Mouse (Mus musculus) ES-E14 (cell line): ENCODE data around the gene Nol4l. TPM values are rescaled to one million over a fixed set of nuclear protein-coding genes. Genes with fewer than 3 reads are reported as not detected.

ENCODE experiments used
- DNase-seq: peaks from one replicate; pipeline ENCODE4 v3.0.0-alpha.2; 2013; ENCODE audit warnings: low read depth, low spot score
- H3K27ac ChIP-seq: 2 replicates; pipeline ENCODE4 v1.5.1; 2012; ENCODE audit warnings: low read depth, mild to moderate bottlenecking, low read length, moderate library complexity, mixed read lengths; ENCODE audit not compliant: poor library complexity, insufficient read depth, severe bottlenecking
- H3K36me3 ChIP-seq: 2 replicates; pipeline ENCODE4 v1.6.1; 2012; ENCODE audit warnings: mild to moderate bottlenecking, low read length, moderate library complexity, mixed read lengths; ENCODE audit not compliant: control insufficient read depth, poor library complexity, insufficient read depth, severe bottlenecking
- H3K4me1 ChIP-seq, 2 experiments: fragments of 150-350 bp in 1 of 2; sonication (generic) in 1 of 2; 2 replicates each; pipeline ENCODE4 v1.6.1; 2012; ENCODE audit warnings: low read length in 2 of 2, mild to moderate bottlenecking in 1 of 2, mixed read lengths in 1 of 2; ENCODE audit not compliant: control insufficient read depth in 2 of 2, insufficient read depth in 2 of 2, poor library complexity in 1 of 2
- H3K4me3 ChIP-seq, 2 experiments: fragments of 150-350 bp in 1 of 2; sonication (generic) in 1 of 2; 2 replicates each; pipeline ENCODE4 v1.5.1; 2012; ENCODE audit warnings: low read length in 2 of 2, low read depth in 1 of 2, mild to moderate bottlenecking in 1 of 2, mixed read lengths in 1 of 2; ENCODE audit not compliant: insufficient read depth in 1 of 2, poor library complexity in 1 of 2, severe bottlenecking in 1 of 2
- H3K9ac ChIP-seq: 2 replicates; pipeline ENCODE4 v1.6.1; 2012; ENCODE audit warnings: low read depth, mild to moderate bottlenecking, low read length, mixed read lengths; ENCODE audit not compliant: poor library complexity, insufficient read depth, severe bottlenecking
- H3K9me3 ChIP-seq: fragments of 150-350 bp; sonication (generic); 2 replicates; pipeline ENCODE4 v1.6.1; 2012; ENCODE audit warnings: low read depth, mild to moderate bottlenecking, low read length; ENCODE audit not compliant: control insufficient read depth, insufficient read depth
- CHD2 ChIP-seq: IDR thresholded peaks from 2 replicates; pipeline ENCODE4 v1.6.1; 2014; ENCODE audit warnings: mild to moderate bottlenecking, low read depth, low read length, inconsistent platforms
- HCFC1 ChIP-seq: IDR thresholded peaks from 2 replicates; pipeline ENCODE4 v1.6.1; 2012; ENCODE audit warnings: low read length, inconsistent platforms, borderline replicate concordance; ENCODE audit not compliant: insufficient read depth
- MAFK ChIP-seq: IDR thresholded peaks from 2 replicates; pipeline ENCODE4 v1.6.1; 2014; ENCODE audit warnings: mild to moderate bottlenecking, low read depth, low read length, inconsistent platforms; ENCODE audit not compliant: insufficient read depth
- ZC3H11A ChIP-seq: IDR thresholded peaks from 2 replicates; pipeline ENCODE4 v1.6.1; 2012; ENCODE audit warnings: low read depth, mild to moderate bottlenecking, inconsistent platforms, low read length, borderline replicate concordance
- ZNF384 ChIP-seq: IDR thresholded peaks from 2 replicates; pipeline ENCODE4 v1.6.1; 2012; ENCODE audit warnings: low read depth, low read length, inconsistent platforms
- in situ Hi-C, 2 experiments: fragments of 600-800 bp; cut with MboI; formaldehyde crosslinking; loops; one replicate each; pipeline ENCODE4 v1.15.1; 2025; ENCODE audit warnings: low sequenced_read_pairs in 2 of 2, inconsistent platforms in 1 of 2; ENCODE audit not compliant: unreplicated experiment in 2 of 2
- total RNA-seq: library from RNA; depleted of rRNA; stranded (reverse); fragments of 300-350 nt; gene quantifications from 2 replicates; pipeline ENCODE4 v1.2.3, GENCODE M21; 2012

Gene Nol4l
- total RNA-seq, 1 experiment, result 3.8 TPM

DNA sequence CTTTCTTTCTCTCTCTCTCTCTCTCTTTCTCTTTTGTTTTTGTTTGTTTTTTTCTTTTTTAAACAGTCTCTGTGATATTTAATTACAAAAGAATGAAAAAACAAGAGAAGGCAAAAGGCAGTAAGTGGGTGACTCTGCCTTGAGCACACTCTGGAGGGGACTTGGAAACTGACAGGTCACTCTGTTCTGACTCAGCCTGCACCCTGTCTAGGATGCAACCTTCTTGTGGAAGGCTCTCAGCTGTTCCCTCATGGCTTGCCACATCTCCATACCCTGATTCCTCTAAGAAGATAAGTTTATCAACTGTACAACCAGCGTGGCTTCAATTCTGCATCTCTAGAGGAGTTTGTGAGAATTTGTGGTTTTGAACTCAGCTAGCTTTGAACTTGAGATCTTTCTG lies 62.4 kb downstream of the Nol4l start:
- in situ Hi-C loops, result no loop called here
- Histone ChIP-seq H3K9ac (no peak overlapping the region), H3K4me1 (peaks cover 0 to 6% of the 10 kb centered on the region in 2 experiments; a peak in 1 of 4 replicates), H3K9me3 (no peaks in the 10 kb centered on the region), H3K36me3 (no peaks in the 10 kb centered on the region), H3K4me3 (no peak overlapping the region), H3K27ac (no peak overlapping the region)
- DNase-seq, result no peak
- no peak for TF ChIP-seq MAFK
- no peak for TF ChIP-seq HCFC1
- no peak for TF ChIP-seq ZNF384
- no peak for TF ChIP-seq CHD2
- no peak for TF ChIP-seq ZC3H11A

GRCm38 (mm10) chr2:153463257-153463656 lies 66.5 kb downstream of the Nol4l start:
- Histone ChIP-seq H3K4me1 (no peaks in the 10 kb centered on the region), H3K9ac (no peak overlapping the region), H3K27ac (no peak overlapping the region), H3K9me3 (no peaks in the 10 kb centered on the region), H3K4me3 (no peak overlapping the region), H3K36me3 (no peaks in the 10 kb centered on the region)
- in situ Hi-C loops, result no loop called here
- no peak for DNase-seq
- TF ChIP-seq CHD2 (no peak), HCFC1 (no peak), ZC3H11A (peak; percentile 28; the same call in 1 of the 2 replicates)

GRCm38 (mm10) chr2:153458022-153458441 lies 71.7 kb downstream of the Nol4l start:
- in situ Hi-C loops, result no loop called here
- DNase-seq, result no peak
- no peaks in the 10 kb centered on the region for H3K9me3 ChIP-seq
- H3K4me1 ChIP-seq, result no peaks in the 10 kb centered on the region
- no peak for TF ChIP-seq CHD2
- no peak for TF ChIP-seq ZC3H11A
- no peak overlapping the region for H3K27ac ChIP-seq
- H3K4me3 ChIP-seq, result no peak overlapping the region
- H3K9ac ChIP-seq, result no peak overlapping the region
- no peaks in the 10 kb centered on the region for H3K36me3 ChIP-seq

- no peaks in the 10 kb centered on the region for H3K4me1 ChIP-seq
- no peak overlapping the region for H3K4me3 ChIP-seq
- TF ChIP-seq ZC3H11A, result no peak
- TF ChIP-seq ZNF384, result no peak
- no peak for TF ChIP-seq HCFC1
- TF ChIP-seq MAFK, result no peak
- TF ChIP-seq CHD2, result no peak
- no peak overlapping the region for H3K9ac ChIP-seq
- DNase-seq, result no peak
- H3K27ac ChIP-seq, result no peak overlapping the region
- in situ Hi-C loops, result no loop called here
- H3K9me3 ChIP-seq, result no peaks in the 10 kb centered on the region
- H3K36me3 ChIP-seq, result no peaks in the 10 kb centered on the region
Observed at GRCm38 (mm10) chr2:153457467-153457866, 72.3 kb downstream of the Nol4l start.

GRCm38 (mm10) chr2:153454841-153455506 lies 74.8 kb downstream of the Nol4l start:
- Histone ChIP-seq H3K36me3 (no peaks in the 10 kb centered on the region), H3K9ac (no peak overlapping the region), H3K27ac (no peak overlapping the region), H3K9me3 (no peaks in the 10 kb centered on the region), H3K4me3 (no peak overlapping the region), H3K4me1 (no peaks in the 10 kb centered on the region)
- in situ Hi-C loops, result no loop called here
- no peak for DNase-seq
- TF ChIP-seq ZC3H11A, result no peak
- no peak for TF ChIP-seq ZNF384
- no peak for TF ChIP-seq HCFC1
- no peak for TF ChIP-seq MAFK
- TF ChIP-seq CHD2, result no peak
